Mouse (Mus musculus) lung, postnatal 0 days (tissue): ENCODE measurements around the gene Bcl2l12.

Experiments used
- CTCF ChIP-seq: IDR thresholded peaks from 2 replicates; pipeline ENCODE4 v1.5.1; 2016; ENCODE audit warnings: antibody characterized with exemption, mild to moderate bottlenecking
- EP300 ChIP-seq: IDR thresholded peaks from 2 replicates; pipeline ENCODE4 v1.6.1; 2016; ENCODE audit warnings: antibody characterized with exemption, mild to moderate bottlenecking, control low read depth

DNA sequence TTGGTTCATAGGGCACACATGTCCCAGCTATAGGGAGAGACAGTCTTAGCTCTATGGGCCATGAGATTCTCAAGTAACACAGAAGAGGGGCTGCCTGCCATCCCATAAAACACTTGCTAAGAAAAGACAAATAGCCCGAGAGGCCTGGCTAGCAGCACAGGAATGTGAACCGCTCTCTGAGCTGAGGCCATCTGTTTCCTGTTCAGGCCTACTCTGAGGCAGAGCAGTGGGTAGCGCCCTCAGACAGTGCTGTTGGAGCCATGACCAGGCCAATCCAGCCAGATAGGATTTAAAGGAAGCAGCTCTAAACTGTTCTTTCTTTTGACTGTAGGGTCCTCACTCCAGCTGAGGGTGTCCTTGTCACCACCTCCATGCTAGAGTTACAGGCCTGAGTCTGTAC lies 6.0 kb upstream of the Bcl2l12 start:
- TF ChIP-seq CTCF, result no peak
- TF ChIP-seq EP300, result no peak
